In genomic region chr8:122375320-122375719, GRCm38 (mm10) we compare ENCODE assay signal across 10 mouse cellular contexts. TPM values are rescaled to one million over a fixed set of nuclear protein-coding genes. Genes with fewer than 3 reads are reported as not detected.
A peak's percentile ranks its signal among the peaks of the same experiment; 100 is the strongest.
DNase-seq lines count a peak whose midpoint lies in the region; ATAC-seq and TF ChIP-seq lines count a peak whose summit lies in the region.
"Had no signal": no experiment of that assay in that cellular context is flagged by ENCODE, and none has a peak within 500 bp of the region (broad histone marks: within the 10 kb centered on the region; RNA-seq: fewer than 3 reads in every experiment).

No protein-coding gene starts in this region.

- no peaks in the 10 kb centered on the region for H3K9me3 ChIP-seq in heart, embryonic 10.5 days
- H3K9me3 ChIP-seq in stomach, embryonic 14.5 days (ENCODE audit: control insufficient read depth, low read depth, low read length) = no peaks in the 10 kb centered on the region
- H3K9me3 ChIP-seq in stomach, postnatal 0 days (ENCODE audit: control insufficient read depth, low read length) = no peaks in the 10 kb centered on the region
- H3K9me3 ChIP-seq in limb, embryonic 11.5 days (ENCODE audit: control insufficient read depth, low read length) = no peaks in the 10 kb centered on the region

- peak overlapping the region; percentile 3; the same call in 1 of the 2 replicates for H3K4me3 ChIP-seq in heart, embryonic 10.5 days
- no peak overlapping the region for H3K4me3 ChIP-seq in stomach, embryonic 14.5 days (ENCODE audit: low read depth, low read length)
- H3K4me3 ChIP-seq in stomach, postnatal 0 days (ENCODE audit: low read depth, low read length) = no peak overlapping the region
- peak overlapping the region; percentile 85; the same call in 1 of the 2 replicates for H3K4me3 ChIP-seq in limb, embryonic 11.5 days (ENCODE audit: low read depth, low read length)

- no peak for TF ChIP-seq CTCF in stomach, postnatal 0 days (IDR thresholded peaks at IDR 0.05; ENCODE audit: low read depth)

- no peak for DNase-seq in heart, embryonic 10.5 days (ENCODE audit: low spot score)
- no peak for DNase-seq in heart, adult 9 months (ENCODE audit: low spot score in 2 of 2)
- DNase-seq in stomach, postnatal 0 days (ENCODE audit: low spot score) = no peak
- DNase-seq in limb, embryonic 11.5 days (ENCODE audit: low spot score) = no peak
- DNase-seq in layer of hippocampus, postnatal 14 days (ENCODE audit: low spot score in 2 of 2) = no peak
- no peak for DNase-seq in gastrocnemius, postnatal 10 days
- DNase-seq in urinary bladder, postnatal 4 days (ENCODE audit: low spot score in 2 of 2) = no peak
- DNase-seq: kidney, postnatal 14 days; lung, postnatal 4 days had no signal

- H3K4me2 ChIP-seq in stomach, embryonic 14.5 days (replicated peaks; ENCODE audit: low read depth, low read length) = peak overlapping the region; percentile 47; the same call in 1 of the 2 replicates
- no peak overlapping the region for H3K4me2 ChIP-seq in stomach, postnatal 0 days (replicated peaks; ENCODE audit: low read depth)
- H3K4me2 ChIP-seq in limb, embryonic 11.5 days (ENCODE audit: low read depth, severe bottlenecking) = no peak overlapping the region; the same call in 1 of the 2 replicates

- WGBS in heart, embryonic 10.5 days = 89% methylated on average over 7 of the region's 7 CpGs
- 93% methylated on average over 7 of the region's 7 CpGs for WGBS in stomach, embryonic 14.5 days
- WGBS in stomach, postnatal 0 days = 94% methylated on average over 7 of the region's 7 CpGs
- WGBS in limb, embryonic 11.5 days = 91% methylated on average over 7 of the region's 7 CpGs

- H3K36me3 ChIP-seq in heart, embryonic 10.5 days = peaks cover 22% of the 10 kb centered on the region
- H3K36me3 ChIP-seq in stomach, embryonic 14.5 days (ENCODE audit: control insufficient read depth, insufficient read depth, low read length) = peaks cover 13% of the 10 kb centered on the region
- H3K36me3 ChIP-seq in stomach, postnatal 0 days (ENCODE audit: control insufficient read depth, insufficient read depth, low read length) = 0 out of 2 replicates have a peak, but pooled peaks cover 3% of the 10 kb centered on the region
- 0 out of 2 replicates have a peak, but pooled peaks cover 2% of the 10 kb centered on the region for H3K36me3 ChIP-seq in limb, embryonic 11.5 days (ENCODE audit: control insufficient read depth, insufficient read depth, low read length)

- H3K27ac ChIP-seq in heart, embryonic 10.5 days = 0 out of 2 replicates have a peak overlapping the region, but pooled peaks have one; percentile 96
- H3K27ac ChIP-seq in stomach, embryonic 14.5 days (ENCODE audit: low read length) = no peak overlapping the region
- H3K27ac ChIP-seq in stomach, postnatal 0 days (replicated peaks) = no peak overlapping the region
- H3K27ac ChIP-seq in limb, embryonic 11.5 days (replicated peaks; ENCODE audit: low read depth, low read length) = no peak overlapping the region

- TF ChIP-seq EP300 in stomach, postnatal 0 days (optimal IDR thresholded peaks at IDR 0.05) = no peak

- H3K9ac ChIP-seq in stomach, embryonic 14.5 days (replicated peaks; ENCODE audit: low read depth, low read length) = no peak overlapping the region
- H3K9ac ChIP-seq in stomach, postnatal 0 days (ENCODE audit: low read length) = no peak overlapping the region
- H3K9ac ChIP-seq in limb, embryonic 11.5 days (ENCODE audit: low read length) = no peak overlapping the region

- ATAC-seq in stomach, embryonic 14.5 days (ENCODE audit: insufficient number of reproducible peaks, insufficient read depth, low FRiP score, low read depth) = no peak
- no peak for ATAC-seq in stomach, postnatal 0 days (ENCODE audit: low FRiP score, low TSS enrichment)
- ATAC-seq in limb, embryonic 11.5 days (ENCODE audit: insufficient number of reproducible peaks, low FRiP score, low TSS enrichment, low read depth) = no peak

- no peaks in the 10 kb centered on the region for H3K27me3 ChIP-seq in heart, embryonic 10.5 days (ENCODE audit: insufficient read depth, poor library complexity, severe bottlenecking)
- H3K27me3 ChIP-seq in stomach, embryonic 14.5 days (ENCODE audit: control insufficient read depth, insufficient read depth, low read length) = no peaks in the 10 kb centered on the region
- no peaks in the 10 kb centered on the region for H3K27me3 ChIP-seq in stomach, postnatal 0 days (ENCODE audit: control insufficient read depth, insufficient read depth, low read length)
- H3K27me3 ChIP-seq in limb, embryonic 11.5 days (ENCODE audit: control insufficient read depth, insufficient read depth, low read length) = no peaks in the 10 kb centered on the region

- H3K4me1 ChIP-seq in heart, embryonic 10.5 days = peaks cover 25% of the 10 kb centered on the region
- peaks cover 17% of the 10 kb centered on the region for H3K4me1 ChIP-seq in stomach, embryonic 14.5 days (ENCODE audit: control insufficient read depth, insufficient read depth, low read length)
- no peaks in the 10 kb centered on the region for H3K4me1 ChIP-seq in stomach, postnatal 0 days (replicated peaks; ENCODE audit: control insufficient read depth, insufficient read depth)
- peaks cover 4% of the 10 kb centered on the region; the same call in 1 of the 2 replicates for H3K4me1 ChIP-seq in limb, embryonic 11.5 days (ENCODE audit: control insufficient read depth, insufficient read depth, low read length)

RNA-seq across cellular contexts. Expression of gene Zc3h18, which starts 1.1 kb away (rescaled TPM):
- polyA plus RNA-seq in heart, embryonic 10.5 days (2016; fragmentation: Nextera tagmentation; extraction: Ambion mirVana) = 47.4 and 51.0 TPM in 2 replicates
- 30.5 and 34.8 TPM in 2 replicates for polyA plus RNA-seq in stomach, embryonic 14.5 days (2014; fragmentation: Nextera tagmentation; extraction: Ambion mirVana)
- 19.4 and 19.8 TPM in 2 replicates for polyA plus RNA-seq in stomach, postnatal 0 days (2015; fragmentation: Nextera tagmentation; extraction: Ambion mirVana)
- 45.8 and 52.6 TPM in 2 replicates for polyA plus RNA-seq in limb, embryonic 11.5 days (2014; fragmentation: Nextera tagmentation; extraction: Ambion mirVana)
- 10 to 100 TPM; 35.4 to 39.2 TPM for total RNA-seq in layer of hippocampus, postnatal 14 days (2021)
- 10 to 100 TPM; 23.7 to 27.8 TPM for total RNA-seq in gastrocnemius, postnatal 10 days (2021)

RNA-seq across cellular contexts. Expression of gene Trhr2, which starts 14.8 kb away (rescaled TPM):
- not detected in 2 replicates for polyA plus RNA-seq in heart, embryonic 10.5 days (2016; fragmentation: Nextera tagmentation; extraction: Ambion mirVana)
- polyA plus RNA-seq in stomach, embryonic 14.5 days (2014; fragmentation: Nextera tagmentation; extraction: Ambion mirVana) = not detected in 2 replicates
- not detected in 2 replicates for polyA plus RNA-seq in stomach, postnatal 0 days (2015; fragmentation: Nextera tagmentation; extraction: Ambion mirVana)
- polyA plus RNA-seq in limb, embryonic 11.5 days (2014; fragmentation: Nextera tagmentation; extraction: Ambion mirVana) = not detected in 2 replicates
- under 1 TPM; 0.76 to 0.81 TPM for total RNA-seq in layer of hippocampus, postnatal 14 days (2021)
- not detected for total RNA-seq in gastrocnemius, postnatal 10 days (2021)

RNA-seq across cellular contexts. Expression of gene Il17c, which starts 46.5 kb away (rescaled TPM):
- not detected in 2 replicates for polyA plus RNA-seq in heart, embryonic 10.5 days (2016; fragmentation: Nextera tagmentation; extraction: Ambion mirVana)
- polyA plus RNA-seq in stomach, embryonic 14.5 days (2014; fragmentation: Nextera tagmentation; extraction: Ambion mirVana) = 0.36 TPM in 1 of 2 replicates, not detected in the other
- polyA plus RNA-seq in stomach, postnatal 0 days (2015; fragmentation: Nextera tagmentation; extraction: Ambion mirVana) = 0.15 and 0.32 TPM in 2 replicates
- polyA plus RNA-seq in limb, embryonic 11.5 days (2014; fragmentation: Nextera tagmentation; extraction: Ambion mirVana) = not detected in 2 replicates
- not detected for total RNA-seq in layer of hippocampus, postnatal 14 days (2021)
- not detected for total RNA-seq in gastrocnemius, postnatal 10 days (2021)

RNA-seq across cellular contexts. Expression of gene Cyba, which starts 57.4 kb away (rescaled TPM):
- 185 and 214 TPM in 2 replicates for polyA plus RNA-seq in heart, embryonic 10.5 days (2016; fragmentation: Nextera tagmentation; extraction: Ambion mirVana)
- 202 and 217 TPM in 2 replicates for polyA plus RNA-seq in stomach, embryonic 14.5 days (2014; fragmentation: Nextera tagmentation; extraction: Ambion mirVana)
- 250 and 267 TPM in 2 replicates for polyA plus RNA-seq in stomach, postnatal 0 days (2015; fragmentation: Nextera tagmentation; extraction: Ambion mirVana)
- 80.2 and 82.4 TPM in 2 replicates for polyA plus RNA-seq in limb, embryonic 11.5 days (2014; fragmentation: Nextera tagmentation; extraction: Ambion mirVana)
- total RNA-seq in layer of hippocampus, postnatal 14 days (2021) = 10 to 100 TPM in 1 of 2 experiments, 1 to 10 TPM in 1; 8.9 to 14.5 TPM
- 10 to 100 TPM; 23.8 to 28.6 TPM for total RNA-seq in gastrocnemius, postnatal 10 days (2021)

Comparison
In these comparisons a context has a peak if more than half of its experiments do, and no peak if none do; other contexts are left out.
1. H3K4me3 ChIP-seq: peak in heart, embryonic 10.5 days (single experiment) and limb, embryonic 11.5 days (single experiment); none in stomach, embryonic 14.5 days (single experiment) and stomach, postnatal 0 days (single experiment).